Mouse (Mus musculus): Measurements from ENCODE around the gene Gm49388. TPM values are rescaled to one million over a fixed set of nuclear protein-coding genes. Genes with fewer than 3 reads are reported as not detected.

The Gm49388 gene
- polyA plus RNA-seq, 1 experiment from 2014 or later, result not detected

GRCm38 (mm10) chr7:127850906-127851305, 65.5 kb downstream of the Gm49388 start:
- no peaks in the 10 kb centered on the region for H3K27me3 ChIP-seq (ENCODE audit: control insufficient read depth, insufficient read depth, low read length)
- no peaks in the 10 kb centered on the region for H3K4me1 ChIP-seq (ENCODE audit: control insufficient read depth, insufficient read depth, low read length)
- no peak overlapping the region for H3K9ac ChIP-seq (ENCODE audit: low read length)
- no peak overlapping the region for H3K4me2 ChIP-seq (ENCODE audit: low read depth, severe bottlenecking)
- H3K36me3 ChIP-seq (ENCODE audit: control insufficient read depth, insufficient read depth, low read length), result peaks cover 4% of the 10 kb centered on the region
- DNase-seq (ENCODE audit: low spot score) (no peak), ATAC-seq (ENCODE audit: insufficient number of reproducible peaks, low FRiP score, low TSS enrichment, low read depth) (no peak)
- no peak overlapping the region for H3K4me3 ChIP-seq (ENCODE audit: low read depth, low read length)
- 71% methylated on average over 5 of the region's 5 CpGs for WGBS
- no peaks in the 10 kb centered on the region for H3K9me3 ChIP-seq (ENCODE audit: control insufficient read depth, low read length)
- no peak overlapping the region for H3K27ac ChIP-seq (replicated peaks; ENCODE audit: low read depth, low read length)

Other genes starting within 250 kb of the Gm49388 start
- 4.7 and 9.9 TPM in 2 replicates for gene Tmem265, start 224.2 kb upstream of the Gm49388 start, polyA plus RNA-seq (2014; fragmentation: Nextera tagmentation; extraction: Ambion mirVana)
- gene Phkg2, start 212.3 kb upstream of the Gm49388 start, polyA plus RNA-seq (2014; fragmentation: Nextera tagmentation; extraction: Ambion mirVana), result 45.7 and 48.8 TPM in 2 replicates
- gene Ccdc189, start 197.0 kb upstream of the Gm49388 start, polyA plus RNA-seq (2014; fragmentation: Nextera tagmentation; extraction: Ambion mirVana), result 11.5 and 12.3 TPM in 2 replicates
- gene Rnf40, start 196.8 kb upstream of the Gm49388 start, polyA plus RNA-seq (2014; fragmentation: Nextera tagmentation; extraction: Ambion mirVana), result 44.3 and 49.1 TPM in 2 replicates
- 28.0 and 31.8 TPM in 2 replicates for gene Zfp629, start 169.8 kb upstream of the Gm49388 start, polyA plus RNA-seq (2014; fragmentation: Nextera tagmentation; extraction: Ambion mirVana)
- gene Bcl7c, start 76.7 kb upstream of the Gm49388 start, polyA plus RNA-seq (2014; fragmentation: Nextera tagmentation; extraction: Ambion mirVana), result 83.9 and 85.5 TPM in 2 replicates
- 19.6 and 21.4 TPM in 2 replicates for gene Ctf1, start 72.9 kb upstream of the Gm49388 start, polyA plus RNA-seq (2014; fragmentation: Nextera tagmentation; extraction: Ambion mirVana)
- 0.32 and 0.70 TPM in 2 replicates for gene Ctf2, start 53.4 kb upstream of the Gm49388 start, polyA plus RNA-seq (2014; fragmentation: Nextera tagmentation; extraction: Ambion mirVana)
- 9.8 and 10.9 TPM in 2 replicates for gene Fbxl19, start 41.1 kb upstream of the Gm49388 start, polyA plus RNA-seq (2014; fragmentation: Nextera tagmentation; extraction: Ambion mirVana)
- 11.7 and 12.3 TPM in 2 replicates for gene Orai3, start 15.8 kb upstream of the Gm49388 start, polyA plus RNA-seq (2014; fragmentation: Nextera tagmentation; extraction: Ambion mirVana)
- 31.5 and 38.0 TPM in 2 replicates for gene Setd1a, start 8.9 kb upstream of the Gm49388 start, polyA plus RNA-seq (2014; fragmentation: Nextera tagmentation; extraction: Ambion mirVana)
- 7.0 and 8.0 TPM in 2 replicates for gene Hsd3b7, start 15.0 kb downstream of the Gm49388 start, polyA plus RNA-seq (2014; fragmentation: Nextera tagmentation; extraction: Ambion mirVana)
- gene Stx4a, start 38.7 kb downstream of the Gm49388 start, polyA plus RNA-seq (2014; fragmentation: Nextera tagmentation; extraction: Ambion mirVana), result 16.0 and 17.3 TPM in 2 replicates
- gene Stx1b, start 38.9 kb downstream of the Gm49388 start, polyA plus RNA-seq (2014; fragmentation: Nextera tagmentation; extraction: Ambion mirVana), result 6.7 and 8.0 TPM in 2 replicates
- gene Zfp646, start 90.6 kb downstream of the Gm49388 start, polyA plus RNA-seq (2014; fragmentation: Nextera tagmentation; extraction: Ambion mirVana), result 15.8 and 21.2 TPM in 2 replicates
- gene Zfp668, start 91.2 kb downstream of the Gm49388 start, polyA plus RNA-seq (2014; fragmentation: Nextera tagmentation; extraction: Ambion mirVana), result 27.7 and 28.9 TPM in 2 replicates
- 0.85 and 0.92 TPM in 2 replicates for gene Prss53, start 105.4 kb downstream of the Gm49388 start, polyA plus RNA-seq (2014; fragmentation: Nextera tagmentation; extraction: Ambion mirVana)
- gene Gm21974, start 109.8 kb downstream of the Gm49388 start, polyA plus RNA-seq (2014; fragmentation: Nextera tagmentation; extraction: Ambion mirVana), result not detected in 2 replicates
- gene Vkorc1, start 110.0 kb downstream of the Gm49388 start, polyA plus RNA-seq (2014; fragmentation: Nextera tagmentation; extraction: Ambion mirVana), result 63.1 and 66.6 TPM in 2 replicates
- 124 TPM in 2 replicates for gene Bckdk, start 118.5 kb downstream of the Gm49388 start, polyA plus RNA-seq (2014; fragmentation: Nextera tagmentation; extraction: Ambion mirVana)
- 48.2 and 53.7 TPM in 2 replicates for gene Kat8, start 126.9 kb downstream of the Gm49388 start, polyA plus RNA-seq (2014; fragmentation: Nextera tagmentation; extraction: Ambion mirVana)
- gene Prss8, start 144.5 kb downstream of the Gm49388 start, polyA plus RNA-seq (2014; fragmentation: Nextera tagmentation; extraction: Ambion mirVana), result 4.0 and 5.0 TPM in 2 replicates
- 11.5 and 13.3 TPM in 2 replicates for gene Prss36, start 161.1 kb downstream of the Gm49388 start, polyA plus RNA-seq (2014; fragmentation: Nextera tagmentation; extraction: Ambion mirVana)
- 62.7 and 63.1 TPM in 2 replicates for gene Fus, start 181.8 kb downstream of the Gm49388 start, polyA plus RNA-seq (2014; fragmentation: Nextera tagmentation; extraction: Ambion mirVana)
- gene Pycard, start 208.3 kb downstream of the Gm49388 start, polyA plus RNA-seq (2014; fragmentation: Nextera tagmentation; extraction: Ambion mirVana), result 6.7 and 6.9 TPM in 2 replicates
- 0.10 and 0.20 TPM in 2 replicates for gene Trim72, start 218.3 kb downstream of the Gm49388 start, polyA plus RNA-seq (2014; fragmentation: Nextera tagmentation; extraction: Ambion mirVana)